Mouse (Mus musculus) MEL (cell line): ENCODE measurements around the gene Pip5k1c.
A peak's percentile ranks its signal among the peaks of the same experiment; 100 is the strongest.

Experiments used
- MYC ChIP-seq: IDR thresholded peaks from 2 replicates; pipeline ENCODE4 v1.6.1; 2011; ENCODE audit warnings: low read depth, mild to moderate bottlenecking, low read length, improper control_type of control experiment, moderate library complexity
- POLR2A ChIP-seq, 2 experiments: IDR thresholded peaks; 2 replicates each; pipeline ENCODE4 v1.6.1; 2011 to 2012; ENCODE audit warnings: low read length in 2 of 2, mild to moderate bottlenecking in 2 of 2, control low read depth in 1 of 2, improper control_type of control experiment in 1 of 2, low read depth in 1 of 2, moderate library complexity in 1 of 2; ENCODE audit not compliant: control insufficient read depth in 1 of 2, insufficient read depth in 1 of 2, poor library complexity in 1 of 2

- 0 out of 4 replicates have a peak, but pooled peaks of 1 of the 2 experiments have one; percentile 12 for TF ChIP-seq POLR2A (IDR thresholded peaks at IDR 0.05; ENCODE audit: control insufficient read depth in 1 of 2, insufficient read depth in 1 of 2, low read depth in 1 of 2, low read length in 2 of 2, poor library complexity in 1 of 2)
- no peak for TF ChIP-seq MYC
These were observed 57.2 kb downstream of the Pip5k1c start for GRCm38 (mm10) chr10:81349961-81350350.
